23 mouse cellular contexts compared by ENCODE assay signal in the genomic region with DNA sequence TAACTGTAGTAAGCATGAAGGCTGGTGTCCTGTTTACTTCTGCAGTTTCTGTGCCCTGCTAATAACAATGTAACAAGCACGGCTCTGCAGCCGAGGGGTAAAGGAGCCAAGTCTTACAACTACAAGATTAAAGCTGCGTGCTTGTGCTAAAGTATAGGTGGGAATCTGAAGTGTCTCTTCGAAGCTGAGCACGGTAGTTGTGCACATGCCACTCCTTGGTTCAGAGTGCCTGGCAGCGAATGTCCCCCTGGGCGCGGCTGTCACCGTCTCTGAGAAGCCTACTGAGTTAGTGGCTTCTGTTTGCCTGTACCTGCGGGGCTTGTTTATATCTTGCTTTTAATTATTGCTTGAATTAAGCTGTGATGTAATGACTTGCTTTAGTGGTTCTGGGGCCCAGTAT.
DNase-seq lines count a peak whose midpoint lies in the region; ATAC-seq lines count a peak whose summit lies in the region.
"Had no signal": no experiment of that assay in that cellular context is flagged by ENCODE, and none has a peak within 500 bp of the region (broad histone marks: within the 10 kb centered on the region; RNA-seq: fewer than 3 reads in every experiment).

No protein-coding gene starts in this region.

- H3K9me3 ChIP-seq in forebrain, embryonic 15.5 days = no peaks in the 10 kb centered on the region
- no peaks in the 10 kb centered on the region for H3K9me3 ChIP-seq in forebrain, embryonic 13.5 days (replicated peaks)
- H3K9me3 ChIP-seq in midbrain, embryonic 16.5 days (replicated peaks; ENCODE audit: control insufficient read depth, low read length, poor library complexity, severe bottlenecking) = no peaks in the 10 kb centered on the region
- H3K9me3 ChIP-seq in kidney, embryonic 16.5 days (ENCODE audit: low read length) = no peaks in the 10 kb centered on the region
- H3K9me3 ChIP-seq: embryonic facial prominence, embryonic 12.5 days; embryonic facial prominence, embryonic 15.5 days; hindbrain, embryonic 10.5 days; hindbrain, embryonic 13.5 days had no signal

- H3K4me2 ChIP-seq in forebrain, embryonic 15.5 days (replicated peaks) = no peak overlapping the region
- no peak overlapping the region for H3K4me2 ChIP-seq in forebrain, embryonic 13.5 days
- no peak overlapping the region for H3K4me2 ChIP-seq in midbrain, embryonic 16.5 days (ENCODE audit: low read length)
- H3K4me2 ChIP-seq in kidney, embryonic 16.5 days (replicated peaks; ENCODE audit: low read depth, low read length) = no peak overlapping the region
- H3K4me2 ChIP-seq: embryonic facial prominence, embryonic 12.5 days; embryonic facial prominence, embryonic 15.5 days; heart, embryonic 11.5 days; hindbrain, embryonic 13.5 days had no signal

- DNase-seq in testis, postnatal 14 days (ENCODE audit: low spot score) = peak; percentile 24
- no peak for DNase-seq in testis, postnatal 10 days (ENCODE audit: low spot score)
- peak; percentile 7 for DNase-seq in lung, postnatal 25 days (ENCODE audit: low spot score)
- DNase-seq: adrenal gland, adult 8-10 months; adrenal gland, postnatal 25 days; cerebellum, adult 2 months; cerebellum, adult 9-11 months; cerebellum, postnatal 25 days; gastrocnemius, postnatal 10 days; gastrocnemius, postnatal 36 days; heart, postnatal 36 days had no signal

- no peaks in the 10 kb centered on the region for H3K27me3 ChIP-seq in forebrain, embryonic 15.5 days
- no peaks in the 10 kb centered on the region for H3K27me3 ChIP-seq in forebrain, embryonic 13.5 days
- H3K27me3 ChIP-seq in midbrain, embryonic 16.5 days (ENCODE audit: control insufficient read depth, insufficient read depth, low read depth, low read length) = no peaks in the 10 kb centered on the region
- no peaks in the 10 kb centered on the region for H3K27me3 ChIP-seq in kidney, embryonic 16.5 days (ENCODE audit: insufficient read depth, low read length)
- H3K27me3 ChIP-seq: embryonic facial prominence, embryonic 12.5 days; embryonic facial prominence, embryonic 15.5 days; hindbrain, embryonic 13.5 days had no signal

- no peak overlapping the region for H3K27ac ChIP-seq in forebrain, embryonic 15.5 days (replicated peaks)
- H3K27ac ChIP-seq in forebrain, embryonic 13.5 days = no peak overlapping the region
- H3K27ac ChIP-seq in midbrain, embryonic 16.5 days (ENCODE audit: low read length) = no peak overlapping the region
- H3K27ac ChIP-seq in kidney, embryonic 16.5 days (ENCODE audit: low read length) = no peak overlapping the region
- H3K27ac ChIP-seq: embryonic facial prominence, embryonic 12.5 days; embryonic facial prominence, embryonic 15.5 days; hindbrain, embryonic 13.5 days had no signal

- 0 out of 2 replicates have a peak overlapping the region, but pooled peaks have one; percentile 13 for H3K9ac ChIP-seq in forebrain, embryonic 15.5 days (replicated peaks)
- no peak overlapping the region for H3K9ac ChIP-seq in forebrain, embryonic 13.5 days
- no peak overlapping the region for H3K9ac ChIP-seq in midbrain, embryonic 16.5 days (ENCODE audit: low read depth, low read length)
- no peak overlapping the region for H3K9ac ChIP-seq in kidney, embryonic 16.5 days (replicated peaks; ENCODE audit: low read length)
- H3K9ac ChIP-seq: embryonic facial prominence, embryonic 12.5 days; embryonic facial prominence, embryonic 15.5 days; hindbrain, embryonic 13.5 days had no signal

- H3K4me3 ChIP-seq in forebrain, embryonic 15.5 days = no peak overlapping the region
- H3K4me3 ChIP-seq in forebrain, embryonic 13.5 days = no peak overlapping the region
- H3K4me3 ChIP-seq in midbrain, embryonic 16.5 days (ENCODE audit: low read depth, low read length) = no peak overlapping the region
- H3K4me3 ChIP-seq in kidney, embryonic 16.5 days (ENCODE audit: low read length) = no peak overlapping the region
- H3K4me3 ChIP-seq: embryonic facial prominence, embryonic 12.5 days; embryonic facial prominence, embryonic 15.5 days; hindbrain, embryonic 10.5 days; hindbrain, embryonic 13.5 days had no signal

- peaks cover 2% of the 10 kb centered on the region; the same call in 1 of the 2 replicates for H3K4me1 ChIP-seq in forebrain, embryonic 15.5 days
- H3K4me1 ChIP-seq in forebrain, embryonic 13.5 days = peaks cover 26% of the 10 kb centered on the region
- no peaks in the 10 kb centered on the region for H3K4me1 ChIP-seq in midbrain, embryonic 16.5 days (ENCODE audit: control insufficient read depth, insufficient read depth, low read length)
- H3K4me1 ChIP-seq in kidney, embryonic 16.5 days (ENCODE audit: insufficient read depth, low read length) = no peaks in the 10 kb centered on the region
- H3K4me1 ChIP-seq: embryonic facial prominence, embryonic 15.5 days had no signal

- no peak for ATAC-seq in forebrain, embryonic 15.5 days (replicated peaks)
- no peak for ATAC-seq in forebrain, embryonic 13.5 days
- ATAC-seq in midbrain, embryonic 16.5 days = no peak
- no peak for ATAC-seq in kidney, embryonic 16.5 days (ENCODE audit: low FRiP score, low TSS enrichment)
- ATAC-seq: activated CD4-positive, CD25-positive, alpha-beta regulatory T cell, adult 4 months; forebrain, embryonic 16.5 days; hindbrain, embryonic 16.5 days had no signal

- WGBS in forebrain, embryonic 15.5 days = 79% methylated on average over 10 of the region's 10 CpGs
- 81% methylated on average over 10 of the region's 10 CpGs for WGBS in forebrain, embryonic 13.5 days
- WGBS in midbrain, embryonic 16.5 days = 82% methylated on average over 10 of the region's 10 CpGs
- WGBS in kidney, embryonic 16.5 days = 86% methylated on average over 10 of the region's 10 CpGs

- H3K36me3 ChIP-seq in forebrain, embryonic 15.5 days = no peaks in the 10 kb centered on the region
- no peaks in the 10 kb centered on the region for H3K36me3 ChIP-seq in forebrain, embryonic 13.5 days (ENCODE audit: poor library complexity, severe bottlenecking)
- no peaks in the 10 kb centered on the region for H3K36me3 ChIP-seq in midbrain, embryonic 16.5 days (ENCODE audit: control insufficient read depth, insufficient read depth, low read length)
- no peaks in the 10 kb centered on the region for H3K36me3 ChIP-seq in kidney, embryonic 16.5 days (ENCODE audit: insufficient read depth, low read length)
- H3K36me3 ChIP-seq: embryonic facial prominence, embryonic 12.5 days; embryonic facial prominence, embryonic 15.5 days; hindbrain, embryonic 10.5 days; hindbrain, embryonic 13.5 days had no signal
